Mouse (Mus musculus): Measurements from ENCODE around the gene Gm21915.

Gm21915 gene

DNA sequence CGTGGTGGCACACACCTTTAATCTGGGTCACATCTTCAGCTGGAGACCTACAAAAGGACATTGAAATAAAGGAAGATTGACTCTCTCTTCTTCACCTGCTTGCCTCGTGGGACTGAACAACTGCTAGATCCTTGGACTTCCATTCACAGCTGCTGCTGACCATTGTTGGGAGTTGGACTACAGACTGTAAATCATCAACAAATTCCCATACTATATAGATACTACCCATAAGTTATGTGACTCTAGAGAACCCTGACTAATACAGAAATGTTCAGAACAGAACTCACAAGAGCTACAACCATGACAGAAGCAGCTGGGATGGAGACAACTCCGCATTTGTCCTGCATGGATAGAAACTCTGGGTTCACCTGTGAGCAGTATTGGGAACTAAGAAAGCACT, at the start of gene Gm21915:
TSS of gene Gm21915 (plus strand) at position 301 of the 400 bp plus-strand sequence.
- no peak for DNase-seq (ENCODE audit: low spot score)

GRCm38 (mm10) chr9:40622265-40622664, 48.1 kb upstream of the Gm21915 start:
- no peak for DNase-seq (ENCODE audit: low spot score)

DNA sequence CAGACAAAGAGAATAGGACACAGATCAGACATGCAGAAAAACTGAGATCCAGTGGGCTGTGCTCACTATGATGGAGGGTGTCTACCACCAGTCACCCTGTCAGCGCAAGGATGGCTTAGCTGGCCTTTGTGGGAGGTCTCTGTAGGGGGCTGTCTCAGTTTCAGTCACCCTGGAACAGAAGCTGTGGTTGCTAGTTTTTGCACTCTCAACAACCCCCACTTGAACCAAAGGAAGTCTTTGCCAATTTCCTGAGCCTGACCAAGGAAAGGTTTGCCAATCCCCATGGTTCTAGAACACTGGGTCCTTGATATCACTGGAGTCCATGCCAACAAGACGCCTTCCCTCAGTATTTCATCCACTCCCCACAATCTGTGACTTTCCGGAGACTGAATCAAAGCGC, 47.6 kb upstream of the Gm21915 start:
- DNase-seq (ENCODE audit: low spot score) = no peak

GRCm38 (mm10) chr9:40625341-40625740, 45.1 kb upstream of the Gm21915 start:
- no peak for DNase-seq (ENCODE audit: low spot score)

GRCm38 (mm10) chr9:40626566-40626965, 43.8 kb upstream of the Gm21915 start:
- no peak for DNase-seq (ENCODE audit: low spot score)

GRCm38 (mm10) chr9:40627146-40627713, 43.2 kb upstream of the Gm21915 start:
- DNase-seq (ENCODE audit: low spot score) = no peak

DNA sequence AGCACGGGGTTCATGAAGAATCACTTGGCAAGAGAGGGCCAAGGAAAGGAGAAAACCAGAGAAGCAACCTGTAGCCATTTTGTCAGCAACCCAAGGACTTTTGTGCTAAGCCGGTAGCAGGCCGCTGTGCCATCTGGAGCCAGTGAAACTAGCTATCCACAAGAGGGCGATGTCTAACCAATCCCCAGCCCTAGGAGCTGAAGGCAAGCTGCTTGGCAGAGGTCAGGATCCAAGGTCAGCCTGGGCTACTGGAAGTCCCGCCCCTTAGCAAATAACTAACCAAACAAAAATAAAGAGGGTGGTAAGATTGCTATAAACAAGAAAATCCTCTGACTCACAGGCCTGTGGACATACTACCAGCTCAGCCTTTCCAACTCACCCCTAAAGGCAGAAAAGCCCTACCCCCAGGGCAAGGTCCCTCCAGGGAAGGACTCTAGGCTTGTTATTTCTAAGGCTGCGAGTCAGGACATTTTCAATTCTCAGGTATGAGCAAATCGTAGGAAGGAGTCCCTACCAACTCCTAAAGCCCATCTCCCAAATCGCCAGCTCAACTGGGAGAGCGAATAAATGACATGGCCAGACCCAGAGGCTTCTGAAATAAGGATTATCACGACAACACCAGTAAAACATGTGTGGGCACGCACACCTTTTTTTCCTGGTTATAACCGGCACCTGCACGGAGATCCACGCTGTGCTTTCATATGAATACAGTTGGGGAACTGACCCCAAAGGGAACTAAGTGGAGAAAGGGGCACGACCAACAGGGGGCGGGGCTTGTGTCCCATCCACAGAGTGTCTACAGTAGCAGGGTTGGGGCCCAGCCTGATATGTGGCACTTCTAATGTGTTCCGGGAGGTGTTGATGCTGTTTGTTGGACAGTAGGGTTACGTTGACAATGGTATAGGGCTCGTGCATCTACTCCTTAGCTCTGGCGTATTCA, 42.0 kb upstream of the Gm21915 start:
- DNase-seq (ENCODE audit: low spot score) = peak; percentile 44

GRCm38 (mm10) chr9:40629441-40629840, 41.0 kb upstream of the Gm21915 start:
- no peak for DNase-seq (ENCODE audit: low spot score)

GRCm38 (mm10) chr9:40631101-40631500, 39.3 kb upstream of the Gm21915 start:
- no peak for DNase-seq (ENCODE audit: low spot score)

DNA sequence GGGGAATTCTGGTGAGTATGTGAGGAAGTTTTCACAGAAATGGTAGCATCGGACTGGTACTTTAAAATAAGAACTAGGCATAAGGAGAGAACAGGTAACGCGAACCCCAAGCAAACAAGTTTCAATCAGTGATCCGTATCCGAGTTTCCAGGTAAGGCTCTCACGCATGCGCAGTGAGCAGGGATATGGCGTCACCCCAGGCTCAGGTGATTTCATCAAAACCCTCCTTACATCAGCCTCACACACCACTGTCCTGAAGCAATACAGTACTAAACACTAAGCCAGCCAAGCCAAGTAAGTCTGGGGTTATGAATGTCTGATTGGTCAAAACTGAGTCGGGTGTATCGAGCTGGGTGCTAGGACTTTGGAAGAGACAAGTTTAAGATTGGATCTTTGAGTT, 38.9 kb upstream of the Gm21915 start:
- no peak for DNase-seq (ENCODE audit: low spot score)

- peak; percentile 72 for DNase-seq (ENCODE audit: low spot score)
These were observed 34.4 kb upstream of the Gm21915 start for GRCm38 (mm10) chr9:40636054-40636453.

DNA sequence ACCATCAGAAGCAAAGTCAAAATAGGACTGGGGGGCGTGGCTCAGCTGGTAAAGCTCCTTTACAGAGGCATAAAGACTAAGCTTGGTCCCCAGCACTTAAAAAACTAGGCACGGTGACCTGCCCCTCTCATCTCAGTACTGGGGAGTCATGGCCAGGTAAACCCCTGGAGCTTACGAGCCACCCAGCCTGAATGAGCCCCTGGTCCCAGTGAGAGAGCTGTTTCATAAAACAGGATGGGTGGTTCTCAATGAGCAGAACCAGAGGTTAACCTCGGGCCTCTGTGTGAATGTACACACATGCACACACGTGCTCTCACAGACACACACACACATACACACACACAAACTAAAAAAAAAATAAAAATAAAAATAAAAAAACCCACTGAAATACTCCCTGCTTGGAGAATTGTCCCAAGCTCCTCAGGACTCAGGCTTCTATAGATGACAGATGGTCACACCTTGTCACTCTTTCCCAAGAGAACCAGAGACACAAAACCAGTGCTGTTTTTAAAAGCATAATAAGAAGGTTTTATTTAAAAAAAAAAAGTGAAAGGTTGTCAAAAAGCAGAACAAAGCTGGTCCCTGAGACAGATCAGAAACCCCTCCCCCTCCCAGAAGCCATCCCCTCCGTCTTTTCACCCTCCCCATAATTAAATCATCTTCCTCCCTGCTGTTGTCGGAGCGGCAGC, 32.6 kb upstream of the Gm21915 start:
- DNase-seq (ENCODE audit: low spot score) = no peak

- no peak for DNase-seq (ENCODE audit: low spot score)
These were observed 31.9 kb upstream of the Gm21915 start for GRCm38 (mm10) chr9:40638394-40639049.

GRCm38 (mm10) chr9:40639536-40640187, 30.8 kb upstream of the Gm21915 start:
- no peak for DNase-seq (ENCODE audit: low spot score)

DNA sequence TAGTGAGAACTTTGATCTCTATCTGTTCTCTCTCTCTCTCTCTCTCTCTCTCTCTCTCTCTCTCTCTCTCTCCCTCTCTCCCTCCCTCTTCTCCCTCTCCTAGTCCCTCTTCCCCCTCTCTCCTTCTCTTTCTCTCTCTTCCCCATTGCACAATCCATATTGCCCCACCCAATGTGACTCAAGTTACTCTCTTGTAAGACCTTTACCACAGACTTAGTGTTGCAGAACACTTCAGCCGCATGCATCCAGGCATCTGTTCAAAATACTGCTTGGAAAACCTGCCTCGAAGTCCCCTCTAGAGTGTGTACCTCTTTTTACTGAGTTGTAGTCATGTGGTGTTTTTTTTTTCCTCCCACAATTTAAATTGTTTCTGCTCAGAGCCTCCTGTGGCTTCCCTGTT, 29.1 kb upstream of the Gm21915 start:
- DNase-seq (ENCODE audit: low spot score) = no peak

DNA sequence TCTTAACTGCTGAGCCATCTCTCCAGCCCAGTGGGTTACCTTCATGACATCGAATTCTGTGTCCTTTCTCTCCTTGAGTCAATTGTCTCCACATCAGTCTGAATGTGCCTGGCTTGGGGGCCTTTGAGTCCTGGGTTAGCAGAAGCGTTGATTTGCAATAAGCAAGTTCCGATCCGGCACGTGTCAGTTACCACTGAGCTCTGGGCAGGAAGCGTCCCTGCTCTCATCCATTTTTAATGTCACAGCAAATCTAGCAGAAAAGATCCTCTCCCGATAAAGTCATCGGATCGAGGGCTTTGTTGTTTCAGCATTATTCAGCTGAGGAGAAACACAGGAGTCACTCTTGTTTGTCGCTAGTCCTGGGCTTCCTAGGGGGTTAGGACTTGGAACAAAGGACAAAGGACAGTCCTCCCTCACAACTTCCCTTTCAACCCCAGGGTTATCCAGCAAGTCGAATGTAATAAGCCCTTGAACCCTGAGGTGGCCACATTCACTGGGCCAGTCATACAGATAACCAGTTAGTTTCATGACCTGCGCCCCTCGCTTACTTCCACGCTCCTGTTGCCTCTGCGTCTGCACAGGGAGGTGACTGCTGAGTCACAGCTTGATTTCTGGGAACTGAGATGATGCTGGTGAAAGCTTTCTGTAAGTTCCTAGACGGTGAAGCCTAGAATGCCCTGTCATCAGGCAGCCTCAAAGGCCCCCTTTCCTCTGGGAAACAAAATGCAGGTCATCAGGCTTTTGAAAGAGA, 27.8 kb upstream of the Gm21915 start:
- no peak for DNase-seq (ENCODE audit: low spot score)

- no peak for DNase-seq (ENCODE audit: low spot score)
These were observed 21.0 kb upstream of the Gm21915 start for GRCm38 (mm10) chr9:40649444-40649843.

GRCm38 (mm10) chr9:40649983-40650382, 20.4 kb upstream of the Gm21915 start:
- DNase-seq (ENCODE audit: low spot score) = no peak

DNA sequence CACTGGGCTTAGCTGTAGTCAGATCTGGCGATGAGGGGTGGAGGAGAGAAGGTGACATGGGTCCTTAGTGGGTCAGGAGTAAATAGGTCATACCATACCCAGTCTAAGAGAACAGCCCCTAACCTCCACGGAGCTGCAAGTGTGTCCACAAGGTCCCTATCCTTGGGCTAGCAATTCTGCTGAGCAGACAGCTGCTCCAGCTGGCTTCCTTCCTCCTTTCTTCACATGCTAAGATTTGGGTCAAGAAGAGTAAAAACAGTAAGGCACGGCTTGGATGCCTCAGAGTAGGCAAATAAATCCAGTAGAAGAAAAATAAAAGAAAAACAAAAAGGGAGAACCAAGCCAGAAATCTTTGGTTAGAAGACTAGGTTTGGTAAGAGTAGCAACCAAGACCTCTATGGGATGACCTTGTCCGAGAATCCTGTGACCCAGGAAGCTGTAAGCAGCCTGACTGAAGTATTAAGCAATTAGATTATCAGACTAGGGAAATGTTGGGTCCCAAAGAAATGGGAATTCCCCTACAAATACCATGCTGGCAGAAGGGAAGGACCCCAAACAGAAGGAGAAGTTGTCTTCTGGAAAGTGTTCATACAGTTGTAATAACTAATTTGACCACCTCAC, 19.1 kb upstream of the Gm21915 start:
- no peak for DNase-seq (ENCODE audit: low spot score)

DNA sequence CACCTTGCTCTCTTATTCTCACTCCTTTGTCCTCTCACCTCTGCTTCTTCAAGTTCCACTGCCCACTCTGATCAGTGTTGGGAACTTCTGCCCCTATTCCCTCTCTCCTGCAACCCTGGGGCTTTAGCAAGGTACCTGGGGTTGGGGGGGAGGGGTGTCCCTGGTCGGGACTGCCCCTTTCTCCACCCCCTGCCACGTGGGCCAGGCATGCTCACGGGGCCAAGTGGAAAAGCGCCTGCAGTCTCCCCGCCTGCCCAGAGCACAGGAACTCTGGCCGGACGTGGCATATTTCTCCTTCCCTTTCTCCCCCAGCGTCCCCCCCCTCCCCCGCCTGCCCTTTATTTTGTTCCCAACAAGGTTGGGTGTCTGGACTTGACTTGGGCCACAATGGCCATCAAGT, 17.7 kb upstream of the Gm21915 start:
- no peak for DNase-seq (ENCODE audit: low spot score)

Measured in urinary bladder, postnatal 14 days (tissue).